Mouse (Mus musculus) embryonic facial prominence, embryonic 15.5 days (tissue): ENCODE measurements at regions not wholly inside any gene's neighbourhood (a gene's known extent, or its start where the extent isn't known, plus 50 kb on each side); places are given as distances from the start of the nearest gene placed in this dataset.

ENCODE experiments used
- ATAC-seq: fragments of 200-750 bp; cut with Nextera tagmentation; 2 replicates; pipeline ENCODE4 v1.8.0; 2017; ENCODE audit warnings: low read depth, moderate TSS enrichment; ENCODE audit not compliant: insufficient number of reproducible peaks, low FRiP score, low TSS enrichment
- H3K27ac ChIP-seq: fragments of 300-500 bp; sonication (generic); replicated peaks from 2 replicates; pipeline ENCODE4 v1.5.1; 2015; ENCODE audit warnings: mild to moderate bottlenecking, inconsistent platforms
- H3K27me3 ChIP-seq: fragments of 300-500 bp; sonication (generic); 2 replicates; pipeline ENCODE4 v1.6.1; 2015; ENCODE audit warnings: inconsistent platforms
- H3K36me3 ChIP-seq: fragments of 300-500 bp; sonication (generic); 2 replicates; pipeline ENCODE4 v1.6.1; 2015; ENCODE audit warnings: mild to moderate bottlenecking, inconsistent platforms
- H3K4me1 ChIP-seq: fragments of 300-500 bp; sonication (generic); 2 replicates; pipeline ENCODE4 v1.6.1; 2015; ENCODE audit warnings: inconsistent platforms
- H3K4me2 ChIP-seq: fragments of 300-500 bp; sonication (generic); replicated peaks from 2 replicates; pipeline ENCODE4 v1.6.1; 2015; ENCODE audit warnings: mild to moderate bottlenecking, inconsistent platforms
- H3K4me3 ChIP-seq: fragments of 300-500 bp; sonication (generic); replicated peaks from 2 replicates; pipeline ENCODE4 v1.5.1; 2015; ENCODE audit warnings: mild to moderate bottlenecking, inconsistent platforms
- H3K9ac ChIP-seq: fragments of 300-500 bp; sonication (generic); 2 replicates; pipeline ENCODE4 v1.6.1; 2015; ENCODE audit warnings: inconsistent platforms
- H3K9me3 ChIP-seq: fragments of 300-500 bp; sonication (generic); replicated peaks from 2 replicates; pipeline ENCODE4 v1.6.1; 2016; ENCODE audit warnings: inconsistent platforms
- WGBS: fragments of 180-500 bp; shearing (Covaris S2); methylation state at CpG from one replicate; pipeline ENCODE4 v1.1.7; 2015; 5-methylcytosine and 5-hydroxymethylcytosine counted together

GRCm38 (mm10) chr16:76232680-76233079 is 140.9 kb downstream of the Nrip1 start:
- Histone ChIP-seq H3K36me3 (no peaks in the 10 kb centered on the region), H3K9ac (no peak overlapping the region), H3K4me1 (no peaks in the 10 kb centered on the region), H3K4me2 (no peak overlapping the region), H3K4me3 (no peak overlapping the region), H3K9me3 (no peaks in the 10 kb centered on the region), H3K27me3 (no peaks in the 10 kb centered on the region), H3K27ac (no peak overlapping the region)
- WGBS: 68% methylated on average over 4 of the region's 4 CpGs
- ATAC-seq: no peak

GRCm38 (mm10) chr16:76232174-76232573 is 141.5 kb downstream of the Nrip1 start:
- Histone ChIP-seq H3K36me3 (no peaks in the 10 kb centered on the region), H3K27ac (no peak overlapping the region), H3K9me3 (no peaks in the 10 kb centered on the region), H3K9ac (no peak overlapping the region), H3K4me1 (no peaks in the 10 kb centered on the region), H3K4me3 (no peak overlapping the region), H3K27me3 (no peaks in the 10 kb centered on the region), H3K4me2 (no peak overlapping the region)
- no peak for ATAC-seq
- WGBS: 58% methylated on average over 3 of the region's 3 CpGs

DNA sequence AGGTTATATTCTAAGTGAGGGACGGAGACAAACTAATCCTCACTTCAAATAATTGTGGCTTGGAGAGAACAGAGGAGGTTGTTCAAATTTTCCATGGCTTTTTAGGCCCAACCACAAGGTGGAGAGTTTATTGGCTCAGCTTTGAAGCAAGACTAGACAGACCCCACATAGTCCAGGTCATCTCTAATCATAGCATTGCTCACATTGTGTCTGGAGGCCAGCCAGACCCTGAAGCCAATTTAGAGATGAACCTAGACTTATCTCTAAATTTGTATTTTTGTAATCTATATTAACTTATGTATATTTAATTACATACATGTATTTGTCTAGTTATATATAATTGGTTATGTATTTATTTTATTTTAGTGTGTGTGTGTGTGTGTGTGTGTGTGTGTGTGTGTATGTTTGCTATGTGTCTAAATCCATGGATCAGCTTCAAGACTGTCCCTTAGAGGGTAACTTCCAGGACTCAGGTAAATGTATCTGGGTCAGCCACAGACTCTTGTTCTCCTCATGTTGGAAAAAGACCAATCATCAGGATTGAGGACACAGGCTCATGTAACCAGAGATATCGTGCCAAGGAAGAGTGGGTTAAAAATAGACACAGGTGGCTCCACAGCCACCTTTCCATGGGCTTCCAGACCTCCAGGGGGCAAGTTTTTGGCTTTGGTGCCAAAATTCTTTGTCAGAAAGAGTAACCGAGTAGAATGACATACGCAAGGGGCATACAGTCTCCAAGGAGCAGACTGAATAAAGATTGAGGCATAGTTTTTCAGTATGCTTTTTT is 142.9 kb downstream of the Nrip1 start:
- 80% methylated on average over 4 of the region's 4 CpGs for WGBS
- H3K27me3 ChIP-seq: no peaks in the 10 kb centered on the region
- H3K36me3 ChIP-seq: no peaks in the 10 kb centered on the region
- no peak overlapping the region for H3K4me2 ChIP-seq
- no peak for ATAC-seq
- H3K4me3 ChIP-seq: no peak overlapping the region
- no peaks in the 10 kb centered on the region for H3K4me1 ChIP-seq
- no peaks in the 10 kb centered on the region for H3K9me3 ChIP-seq
- no peak overlapping the region for H3K27ac ChIP-seq
- no peak overlapping the region for H3K9ac ChIP-seq

DNA sequence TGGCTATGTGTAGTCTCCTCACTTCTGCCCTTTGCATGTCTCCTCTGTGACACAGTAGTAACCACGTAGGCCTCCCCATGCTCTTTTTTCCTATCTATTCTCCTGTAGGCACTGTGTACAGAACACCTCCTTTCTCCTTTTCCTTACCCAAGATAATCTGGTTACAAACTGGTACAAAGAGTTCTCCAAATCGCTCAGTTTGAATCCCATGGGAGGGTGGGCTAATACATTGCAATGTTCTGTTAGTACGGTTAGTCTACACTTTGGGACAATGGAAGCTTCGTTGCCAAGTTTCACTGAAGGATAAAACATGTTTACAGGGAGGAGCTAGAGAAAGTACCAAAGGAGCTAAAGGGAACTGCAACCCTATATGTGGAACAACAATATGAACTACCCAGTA is 145.2 kb downstream of the Nrip1 start:
- WGBS: 75% methylated on average over 4 of the region's 4 CpGs
- Histone ChIP-seq H3K9me3 (no peaks in the 10 kb centered on the region), H3K4me1 (no peaks in the 10 kb centered on the region), H3K9ac (no peak overlapping the region), H3K4me2 (no peak overlapping the region), H3K27me3 (no peaks in the 10 kb centered on the region), H3K27ac (no peak overlapping the region), H3K36me3 (no peaks in the 10 kb centered on the region), H3K4me3 (no peak overlapping the region)
- ATAC-seq: no peak

DNA sequence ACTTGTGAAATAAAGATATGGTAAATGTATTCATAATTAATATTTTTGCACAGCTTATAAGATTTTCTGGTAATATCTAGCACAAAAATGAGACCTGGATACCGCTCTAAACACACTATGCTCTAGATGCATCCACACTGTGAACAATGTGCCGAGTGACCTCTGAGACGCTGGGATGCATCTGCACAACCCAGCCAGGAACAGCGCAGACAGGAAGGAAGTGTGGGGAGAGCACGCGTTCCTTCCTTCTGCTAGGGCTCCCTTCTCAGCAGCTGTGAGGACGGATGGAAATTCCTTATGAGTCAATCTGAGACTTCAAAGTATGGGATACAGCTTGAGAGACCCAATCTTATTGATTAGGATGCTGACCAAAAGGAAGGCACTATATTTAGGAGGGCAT is 147.2 kb downstream of the Nrip1 start:
- H3K27ac ChIP-seq: no peak overlapping the region
- no peak overlapping the region for H3K9ac ChIP-seq
- no peaks in the 10 kb centered on the region for H3K4me1 ChIP-seq
- no peaks in the 10 kb centered on the region for H3K27me3 ChIP-seq
- H3K36me3 ChIP-seq: no peaks in the 10 kb centered on the region
- ATAC-seq: no peak
- WGBS: 67% methylated on average over 7 of the region's 7 CpGs
- no peak overlapping the region for H3K4me3 ChIP-seq
- no peaks in the 10 kb centered on the region for H3K9me3 ChIP-seq
- no peak overlapping the region for H3K4me2 ChIP-seq

DNA sequence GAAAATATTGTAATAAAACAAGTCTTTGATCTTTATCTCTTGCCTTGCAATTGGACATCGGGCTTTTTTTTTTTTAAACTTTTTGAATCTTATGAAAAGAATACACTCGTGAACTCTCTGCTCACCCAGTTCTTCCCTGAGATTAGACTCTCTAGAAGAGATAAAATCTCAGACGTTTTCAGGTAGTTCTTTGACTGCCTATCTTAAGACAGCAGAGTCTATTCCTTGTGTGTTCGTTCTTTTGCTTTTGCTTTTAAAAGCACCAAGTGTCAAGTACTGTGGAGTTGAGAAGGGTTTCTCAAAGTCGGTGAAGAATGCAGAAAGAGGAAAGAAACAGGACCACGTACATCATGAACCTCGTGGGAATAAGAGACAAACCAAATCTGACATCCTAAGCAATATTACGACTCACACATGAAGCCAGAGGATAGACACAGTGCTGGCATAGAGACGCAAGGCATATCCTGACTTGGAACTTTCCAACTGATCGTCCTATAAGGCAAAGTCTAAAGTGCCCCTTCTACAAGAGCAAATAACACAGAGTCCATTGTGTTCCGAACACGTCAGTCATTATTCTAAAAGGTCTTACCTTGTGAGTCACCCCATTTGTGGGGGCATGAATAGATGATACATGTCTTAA is 147.9 kb downstream of the Nrip1 start:
- H3K9me3 ChIP-seq: no peaks in the 10 kb centered on the region
- H3K36me3 ChIP-seq: no peaks in the 10 kb centered on the region
- no peaks in the 10 kb centered on the region for H3K27me3 ChIP-seq
- 52% methylated on average over 12 of the region's 12 CpGs for WGBS
- no peak overlapping the region for H3K27ac ChIP-seq
- H3K4me1 ChIP-seq: no peaks in the 10 kb centered on the region
- H3K4me2 ChIP-seq: no peak overlapping the region
- no peak for ATAC-seq
- H3K4me3 ChIP-seq: no peak overlapping the region
- no peak overlapping the region for H3K9ac ChIP-seq

DNA sequence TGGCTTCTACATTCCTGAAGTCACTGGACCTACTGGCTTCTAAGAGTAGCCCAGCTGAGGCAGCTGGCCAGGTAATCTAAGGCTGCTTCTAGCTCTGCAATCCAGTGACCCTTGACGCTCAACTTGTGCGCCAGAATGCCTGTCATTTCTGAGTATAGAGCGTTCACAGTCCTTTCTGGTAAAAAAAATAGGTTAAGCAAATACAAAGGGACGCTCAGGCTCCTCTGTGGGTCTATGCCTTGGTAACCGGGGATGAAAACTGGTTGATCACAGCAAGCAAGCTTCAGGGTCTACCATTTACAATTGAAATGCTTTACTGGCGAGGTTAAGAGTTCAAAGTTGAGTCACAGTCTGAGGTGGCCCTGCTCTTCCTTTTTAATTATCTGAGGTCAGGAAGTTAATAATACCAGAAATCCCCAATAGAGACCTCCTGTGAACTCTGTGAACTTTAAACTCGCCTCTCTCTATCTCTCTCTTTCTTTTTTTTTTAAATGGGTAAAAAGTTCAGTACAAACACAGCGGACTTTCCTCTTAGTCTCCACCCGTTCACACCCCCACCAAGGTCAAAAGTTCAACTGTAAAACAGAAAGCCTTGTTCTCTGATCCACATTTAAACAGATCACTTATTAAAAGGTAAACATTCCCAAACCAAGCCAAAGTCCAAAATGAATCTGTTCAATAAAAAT is 148.6 kb downstream of the Nrip1 start:
- no peak for ATAC-seq
- no peaks in the 10 kb centered on the region for H3K27me3 ChIP-seq
- WGBS: 31% methylated on average over 9 of the region's 9 CpGs

DNA sequence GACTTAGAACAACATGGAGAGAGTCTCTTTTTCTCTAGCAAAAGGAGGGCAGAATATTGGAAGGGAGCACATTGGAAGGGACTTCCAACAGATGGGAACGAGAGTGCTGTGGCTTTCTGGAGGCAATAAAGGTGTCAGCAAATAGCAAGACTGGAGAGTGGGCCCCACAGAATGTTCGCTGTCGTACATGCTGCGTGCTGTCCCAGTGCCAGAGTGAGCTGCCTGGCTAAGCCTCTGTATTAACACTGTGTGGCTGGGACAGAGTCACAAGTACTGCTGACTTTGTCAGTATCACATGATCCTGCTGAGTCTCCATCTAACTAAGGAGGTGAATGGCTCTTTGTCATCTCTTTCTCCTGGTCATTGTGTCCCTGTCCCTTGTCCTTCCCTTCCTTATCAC is 149.9 kb downstream of the Nrip1 start:
- Histone ChIP-seq H3K36me3 (no peaks in the 10 kb centered on the region), H3K27ac (no peak overlapping the region), H3K4me1 (no peaks in the 10 kb centered on the region), H3K4me3 (no peak overlapping the region), H3K4me2 (no peak overlapping the region), H3K9ac (no peak overlapping the region), H3K9me3 (no peaks in the 10 kb centered on the region), H3K27me3 (no peaks in the 10 kb centered on the region)
- ATAC-seq: no peak
- 52% methylated on average over 4 of the region's 4 CpGs for WGBS

More for the DNA sequence above, 148.6 kb downstream of the Nrip1 start:
- Histone ChIP-seq H3K4me3 (no peak overlapping the region), H3K36me3 (no peaks in the 10 kb centered on the region), H3K9me3 (no peaks in the 10 kb centered on the region), H3K9ac (no peak overlapping the region), H3K4me1 (no peaks in the 10 kb centered on the region), H3K27ac (no peak overlapping the region), H3K4me2 (no peak overlapping the region)

GRCm38 (mm10) chr16:76222960-76223359 is 150.7 kb downstream of the Nrip1 start:
- WGBS: 58% methylated on average over 5 of the region's 5 CpGs
- ATAC-seq: no peak
- no peak overlapping the region for H3K4me2 ChIP-seq

DNA sequence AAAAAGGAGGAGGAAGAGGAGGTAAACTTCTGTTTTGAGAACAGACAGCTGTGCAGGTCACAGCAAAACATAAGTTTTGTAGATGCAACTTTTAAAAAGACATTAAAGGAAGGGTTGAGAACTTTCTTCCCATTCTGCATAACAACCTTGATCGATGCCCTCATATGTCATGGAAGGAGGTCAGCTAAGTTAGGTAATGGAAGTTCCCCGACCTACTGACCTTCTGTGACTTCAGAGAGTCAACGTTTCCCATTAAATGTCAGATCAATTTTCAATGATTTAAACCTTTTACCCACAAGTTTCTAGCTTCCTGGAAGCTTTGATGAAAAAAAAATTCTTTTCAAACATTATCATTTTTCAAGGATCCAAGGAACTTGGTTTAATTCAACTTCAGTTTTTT is 153.2 kb downstream of the Nrip1 start:
- Histone ChIP-seq H3K9me3 (no peaks in the 10 kb centered on the region), H3K4me3 (no peak overlapping the region), H3K4me1 (no peaks in the 10 kb centered on the region; the same call in 1 of the 2 replicates), H3K36me3 (no peaks in the 10 kb centered on the region), H3K4me2 (no peak overlapping the region), H3K9ac (no peak overlapping the region), H3K27me3 (no peaks in the 10 kb centered on the region), H3K27ac (no peak overlapping the region)
- WGBS: 45% methylated on average over 3 of the region's 3 CpGs
- ATAC-seq: no peak

More at GRCm38 (mm10) chr16:76222960-76223359, 150.7 kb downstream of the Nrip1 start:
- no peak overlapping the region for H3K4me3 ChIP-seq
- no peaks in the 10 kb centered on the region for H3K9me3 ChIP-seq
- no peak overlapping the region for H3K9ac ChIP-seq
- H3K36me3 ChIP-seq: no peaks in the 10 kb centered on the region
- no peak overlapping the region for H3K27ac ChIP-seq
- H3K27me3 ChIP-seq: no peaks in the 10 kb centered on the region
- H3K4me1 ChIP-seq: no peaks in the 10 kb centered on the region

- no peak overlapping the region for H3K4me2 ChIP-seq
- H3K4me1 ChIP-seq: no peaks in the 10 kb centered on the region; the same call in 1 of the 2 replicates
- H3K9ac ChIP-seq: no peak overlapping the region
- ATAC-seq: no peak
- H3K9me3 ChIP-seq: no peaks in the 10 kb centered on the region
- H3K4me3 ChIP-seq: no peak overlapping the region
- H3K36me3 ChIP-seq: no peaks in the 10 kb centered on the region
- H3K27ac ChIP-seq: no peak overlapping the region
- no peaks in the 10 kb centered on the region for H3K27me3 ChIP-seq
Measured at GRCm38 (mm10) chr16:76219233-76219632, 154.4 kb downstream of the Nrip1 start.
